Mouse (Mus musculus) lung, postnatal 0 days (tissue): ENCODE measurements at regions not wholly inside any gene's neighbourhood (a gene's known extent, or its start where the extent isn't known, plus 50 kb on each side); places are given as distances from the start of the nearest gene placed in this dataset.

ENCODE experiments used
- ATAC-seq: fragments of 200-750 bp; cut with Nextera tagmentation; 2 replicates; pipeline ENCODE4 v1.8.0; 2017; ENCODE audit warnings: moderate library complexity
- DNase-seq: peaks from one replicate; pipeline ENCODE4 v3.0.0-alpha.2; 2016; ENCODE audit warnings: low spot score
- H3K27ac ChIP-seq: fragments of 300-500 bp; sonication (generic); 2 replicates; pipeline ENCODE4 v1.5.1; 2014; ENCODE audit warnings: antibody characterized with exemption, mild to moderate bottlenecking, low read length, mixed read lengths
- H3K27me3 ChIP-seq: fragments of 300-500 bp; sonication (generic); replicated peaks from 2 replicates; pipeline ENCODE4 v1.6.1; 2014; ENCODE audit warnings: low read length, mixed read lengths; ENCODE audit not compliant: insufficient read depth
- H3K36me3 ChIP-seq: fragments of 300-500 bp; sonication (generic); 2 replicates; pipeline ENCODE4 v1.6.1; 2014; ENCODE audit warnings: low read length, mixed read lengths; ENCODE audit not compliant: insufficient read depth
- H3K4me1 ChIP-seq: fragments of 300-500 bp; sonication (generic); 2 replicates; pipeline ENCODE4 v1.6.1; 2014; ENCODE audit warnings: antibody characterized with exemption, low read depth, low read length, mixed read lengths; ENCODE audit not compliant: insufficient read depth
- H3K4me2 ChIP-seq: fragments of 300-500 bp; sonication (generic); replicated peaks from 2 replicates; pipeline ENCODE4 v1.6.1; 2014; ENCODE audit warnings: low read depth, mild to moderate bottlenecking, low read length, moderate library complexity, mixed read lengths
- H3K4me3 ChIP-seq: fragments of 300-500 bp; sonication (generic); 2 replicates; pipeline ENCODE4 v1.5.1; 2014; ENCODE audit warnings: low read depth, low read length
- H3K9ac ChIP-seq: fragments of 300-500 bp; sonication (generic); replicated peaks from 2 replicates; pipeline ENCODE4 v1.6.1; 2014; ENCODE audit warnings: low read depth, mild to moderate bottlenecking
- H3K9me3 ChIP-seq: fragments of 300-500 bp; sonication (generic); 2 replicates; pipeline ENCODE4 v1.6.1; 2016; ENCODE audit warnings: low read length, mixed read lengths
- CTCF ChIP-seq: IDR thresholded peaks from 2 replicates; pipeline ENCODE4 v1.5.1; 2016; ENCODE audit warnings: antibody characterized with exemption, mild to moderate bottlenecking
- EP300 ChIP-seq: IDR thresholded peaks from 2 replicates; pipeline ENCODE4 v1.6.1; 2016; ENCODE audit warnings: antibody characterized with exemption, mild to moderate bottlenecking, control low read depth
- WGBS: fragments of 180-500 bp; shearing (Covaris S2); extraction: QIAGEN DNeasy Blood & Tissue Kit; methylation state at CpG from one replicate; pipeline ENCODE4 v1.1.7; 2014; 5-methylcytosine and 5-hydroxymethylcytosine counted together

GRCm38 (mm10) chr8:99933159-99933558 is 516.9 kb upstream of the Cdh8 start:
- H3K4me1 ChIP-seq = no peaks in the 10 kb centered on the region
- WGBS = 80% methylated on average over 5 of the region's 5 CpGs
- DNase-seq = no peak
- H3K27ac ChIP-seq = no peak overlapping the region
- no peaks in the 10 kb centered on the region for H3K36me3 ChIP-seq
- H3K9me3 ChIP-seq = no peaks in the 10 kb centered on the region
- TF ChIP-seq CTCF = no peak
- no peak for TF ChIP-seq EP300
- H3K9ac ChIP-seq = no peak overlapping the region
- no peak overlapping the region for H3K4me3 ChIP-seq
- no peaks in the 10 kb centered on the region for H3K27me3 ChIP-seq
- ATAC-seq = no peak
- no peak overlapping the region for H3K4me2 ChIP-seq
